Mouse (Mus musculus): ENCODE measurements around the gene Sec14l3. TPM values are rescaled to one million over a fixed set of nuclear protein-coding genes. Genes with fewer than 3 reads are reported as not detected.
A peak's percentile ranks its signal among the peaks of the same experiment; 100 is the strongest.

The Sec14l3 gene
- polyA plus RNA-seq, 1 experiment from 2014 or later, result 0.72 TPM

GRCm38 (mm10) chr11:4094378-4095170 is 29.9 kb downstream of the Sec14l3 start:
- H3K9me3 ChIP-seq (replicated peaks), result no peaks in the 10 kb centered on the region

GRCm38 (mm10) chr11:4095171-4096053 is 30.8 kb downstream of the Sec14l3 start, which contains the start of gene Mtfp1:
Gene Mtfp1 (minus strand): TSS chr11:4095445.
- Histone ChIP-seq H3K4me1 (replicated peaks) (peaks cover 30% of the 10 kb centered on the region), H3K9ac (peak within 1 kb of the TSS; percentile 59), H3K4me2 (peak within 1 kb of the TSS; percentile 83), H3K4me3 (peak within 1 kb of the TSS; percentile 68), H3K27me3 (no peaks in the 10 kb centered on the region), H3K36me3 (peaks cover 20% of the 10 kb centered on the region), H3K27ac (peak within 1 kb of the TSS; percentile 92), H3K9me3 (replicated peaks) (no peaks in the 10 kb centered on the region)
- 6% methylated on average over 34 of the region's 34 CpGs for WGBS
- 0 out of 2 replicates have a peak, but pooled peaks have one; percentile 34 for ATAC-seq (replicated peaks; ENCODE audit: insufficient number of reproducible peaks, insufficient read depth, low FRiP score, low read depth)

More at GRCm38 (mm10) chr11:4094378-4095170, 29.9 kb downstream of the Sec14l3 start:
- ATAC-seq (replicated peaks; ENCODE audit: insufficient number of reproducible peaks, insufficient read depth, low FRiP score, low read depth), result no peak
- H3K4me3 ChIP-seq, result peak overlapping the region; percentile 68
- peaks cover 20% of the 10 kb centered on the region for H3K36me3 ChIP-seq
- peak overlapping the region; percentile 59 for H3K9ac ChIP-seq
- no peaks in the 10 kb centered on the region for H3K27me3 ChIP-seq
- 8% methylated on average over 24 of the region's 24 CpGs for WGBS
- peak overlapping the region; percentile 92 for H3K27ac ChIP-seq
- peaks cover 30% of the 10 kb centered on the region for H3K4me1 ChIP-seq (replicated peaks)
- peak overlapping the region; percentile 83 for H3K4me2 ChIP-seq

GRCm38 (mm10) chr11:4096054-4096984 is 31.7 kb downstream of the Sec14l3 start:
- peaks cover 30% of the 10 kb centered on the region for H3K4me1 ChIP-seq (replicated peaks)

GRCm38 (mm10) chr11:4097091-4097621 is 32.5 kb downstream of the Sec14l3 start:
- Histone ChIP-seq H3K4me1 (replicated peaks) (peaks cover 30% of the 10 kb centered on the region), H3K36me3 (peaks cover 5% of the 10 kb centered on the region), H3K27me3 (no peaks in the 10 kb centered on the region), H3K4me3 (peak overlapping the region; percentile 68), H3K27ac (peak overlapping the region; percentile 92), H3K9me3 (replicated peaks) (no peaks in the 10 kb centered on the region), H3K4me2 (peak overlapping the region; percentile 83), H3K9ac (peak overlapping the region; percentile 75)
- no peak for ATAC-seq (replicated peaks; ENCODE audit: insufficient number of reproducible peaks, insufficient read depth, low FRiP score, low read depth)
- 34% methylated on average over 10 of the region's 10 CpGs for WGBS

More at GRCm38 (mm10) chr11:4096054-4096984, 31.7 kb downstream of the Sec14l3 start:
- Histone ChIP-seq H3K4me3 (peak overlapping the region; percentile 68), H3K9me3 (replicated peaks) (no peaks in the 10 kb centered on the region), H3K4me2 (peak overlapping the region; percentile 83), H3K27ac (peak overlapping the region; percentile 92), H3K27me3 (no peaks in the 10 kb centered on the region), H3K36me3 (peaks cover 12% of the 10 kb centered on the region), H3K9ac (peak overlapping the region; percentile 75)
- 3% methylated on average over 45 of the region's 45 CpGs for WGBS
- ATAC-seq (replicated peaks; ENCODE audit: insufficient number of reproducible peaks, insufficient read depth, low FRiP score, low read depth), result peak; percentile 94

GRCm38 (mm10) chr11:4098120-4098519 is 33.5 kb downstream of the Sec14l3 start:
- Histone ChIP-seq H3K4me2 (no peak overlapping the region), H3K4me1 (replicated peaks) (peaks cover 30% of the 10 kb centered on the region), H3K9me3 (replicated peaks) (no peaks in the 10 kb centered on the region), H3K27ac (no peak overlapping the region), H3K27me3 (no peaks in the 10 kb centered on the region), H3K4me3 (no peak overlapping the region), H3K36me3 (no peaks in the 10 kb centered on the region), H3K9ac (no peak overlapping the region)
- WGBS, result 65% methylated on average over 8 of the region's 8 CpGs
- no peak for ATAC-seq (replicated peaks; ENCODE audit: insufficient number of reproducible peaks, insufficient read depth, low FRiP score, low read depth)

GRCm38 (mm10) chr11:4098816-4099215 is 34.2 kb downstream of the Sec14l3 start:
- Histone ChIP-seq H3K9me3 (replicated peaks) (no peaks in the 10 kb centered on the region), H3K4me3 (no peak overlapping the region), H3K4me1 (replicated peaks) (peaks cover 27% of the 10 kb centered on the region), H3K9ac (no peak overlapping the region), H3K27me3 (no peaks in the 10 kb centered on the region), H3K27ac (no peak overlapping the region), H3K36me3 (no peaks in the 10 kb centered on the region), H3K4me2 (no peak overlapping the region)
- ATAC-seq (replicated peaks; ENCODE audit: insufficient number of reproducible peaks, insufficient read depth, low FRiP score, low read depth), result no peak
- 67% methylated on average over 7 of the region's 7 CpGs for WGBS

- Histone ChIP-seq H3K4me1 (replicated peaks) (peaks cover 22% of the 10 kb centered on the region), H3K4me2 (no peak overlapping the region), H3K27ac (no peak overlapping the region), H3K9ac (no peak overlapping the region), H3K4me3 (no peak overlapping the region), H3K27me3 (no peaks in the 10 kb centered on the region), H3K36me3 (no peaks in the 10 kb centered on the region), H3K9me3 (replicated peaks) (no peaks in the 10 kb centered on the region)
- ATAC-seq (replicated peaks; ENCODE audit: insufficient number of reproducible peaks, insufficient read depth, low FRiP score, low read depth), result no peak
- WGBS, result 70% methylated on average over 3 of the region's 3 CpGs
These were observed 34.8 kb downstream of the Sec14l3 start for GRCm38 (mm10) chr11:4099447-4099846.

- H3K36me3 ChIP-seq, result no peaks in the 10 kb centered on the region
- H3K4me1 ChIP-seq (replicated peaks), result peaks cover 7% of the 10 kb centered on the region
- no peak overlapping the region for H3K4me3 ChIP-seq
- no peak overlapping the region for H3K27ac ChIP-seq
- WGBS, result 68% methylated on average over 5 of the region's 5 CpGs
- no peak overlapping the region for H3K4me2 ChIP-seq
- no peaks in the 10 kb centered on the region for H3K9me3 ChIP-seq (replicated peaks)
- ATAC-seq (replicated peaks; ENCODE audit: insufficient number of reproducible peaks, insufficient read depth, low FRiP score, low read depth), result no peak
- H3K27me3 ChIP-seq, result no peaks in the 10 kb centered on the region
- no peak overlapping the region for H3K9ac ChIP-seq
These were observed 37.2 kb downstream of the Sec14l3 start for GRCm38 (mm10) chr11:4101851-4102250.

- Histone ChIP-seq H3K9ac (no peak overlapping the region), H3K27ac (no peak overlapping the region), H3K4me3 (no peak overlapping the region), H3K9me3 (replicated peaks) (no peaks in the 10 kb centered on the region), H3K36me3 (no peaks in the 10 kb centered on the region), H3K4me1 (replicated peaks) (no peaks in the 10 kb centered on the region), H3K27me3 (no peaks in the 10 kb centered on the region), H3K4me2 (no peak overlapping the region)
- no peak for ATAC-seq (replicated peaks; ENCODE audit: insufficient number of reproducible peaks, insufficient read depth, low FRiP score, low read depth)
- 76% methylated on average over 14 of the region's 14 CpGs for whole genome bisulfite sequencing
These were observed 38.9 kb downstream of the Sec14l3 start for GRCm38 (mm10) chr11:4103522-4103921.

- Histone ChIP-seq H3K27ac (no peak overlapping the region), H3K4me2 (no peak overlapping the region), H3K36me3 (no peaks in the 10 kb centered on the region), H3K9me3 (replicated peaks) (no peaks in the 10 kb centered on the region), H3K4me3 (no peak overlapping the region), H3K9ac (no peak overlapping the region), H3K4me1 (replicated peaks) (no peaks in the 10 kb centered on the region), H3K27me3 (no peaks in the 10 kb centered on the region)
- ATAC-seq (replicated peaks; ENCODE audit: insufficient number of reproducible peaks, insufficient read depth, low FRiP score, low read depth), result no peak
- WGBS, result 80% methylated on average over 5 of the region's 5 CpGs
These were observed 40.3 kb downstream of the Sec14l3 start for GRCm38 (mm10) chr11:4104989-4105388.
